Mouse (Mus musculus) adrenal gland, adult 2 months (tissue): ENCODE measurements around the gene Olfr354. TPM values are rescaled to one million over a fixed set of nuclear protein-coding genes. Genes with fewer than 3 reads are reported as not detected.

Experiments
- DNase-seq: peaks from one replicate; pipeline ENCODE4 v3.0.0; 2021
- long read RNA-seq: library from polyadenylated mRNA; stranded (forward); transcript quantifications from one replicate; pipeline ENCODE4 v2.0.0, GENCODE M21; 2021
- polyA plus RNA-seq: library from polyadenylated mRNA; depleted of rRNA; stranded (reverse); fragments of >200 nt; gene quantifications from 2 replicates; pipeline ENCODE4 v1.2.3, GENCODE M21; 2012; rRNA removed
- total RNA-seq, 2 experiments: library from RNA; stranded (reverse); gene quantifications; 2 replicates each; pipeline ENCODE4 v1.2.3; 2021

Olfr354 gene
- total RNA-seq (not detected), polyA plus RNA-seq (not detected in 2 replicates)
- long read RNA-seq, result 0 reads

DNA sequence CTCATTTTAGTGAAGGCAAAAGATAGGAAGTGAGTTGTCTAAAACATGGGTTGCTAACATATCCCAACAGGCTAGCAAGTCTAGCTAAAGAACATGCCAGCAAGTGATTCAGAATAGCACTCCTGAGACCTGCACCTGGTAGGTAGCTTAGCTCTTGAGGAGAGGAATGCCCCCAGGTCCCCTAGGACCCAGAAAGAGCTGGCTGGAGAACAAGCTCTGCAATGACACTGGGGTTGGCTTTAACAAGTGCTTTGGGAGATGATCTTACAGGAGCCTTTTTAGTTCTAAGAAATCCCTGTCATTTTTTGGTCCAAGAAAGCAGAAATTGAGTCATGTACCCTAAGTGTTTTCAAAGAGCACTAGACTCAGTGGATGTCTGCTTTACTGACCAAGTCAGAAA lies at the start of gene Olfr354:
Gene Olfr354, plus strand, starts transcription at position 301 of the 400 bp plus-strand sequence.
- DNase-seq, result no peak

DNA sequence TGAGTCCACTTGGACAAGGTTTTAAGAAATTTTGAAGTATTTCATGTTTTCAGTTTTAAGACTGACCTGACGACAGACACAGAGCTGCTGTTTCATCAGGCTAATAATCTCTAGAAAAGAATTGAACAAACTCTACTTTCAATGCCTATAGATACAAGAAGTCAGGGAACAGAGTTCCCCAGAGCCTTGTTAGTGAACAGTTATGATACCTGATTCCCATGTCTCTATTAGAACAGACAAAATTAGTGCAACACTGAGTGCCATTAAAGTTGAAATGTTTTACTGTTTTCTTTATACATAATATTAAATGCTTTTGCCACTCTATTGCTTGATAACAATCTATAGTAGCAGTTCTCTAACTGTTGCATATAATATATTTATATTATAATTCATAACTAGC lies 42.9 kb upstream of the Olfr354 start, which contains the start of gene Olfr351:
Gene Olfr351, minus strand, starts transcription at position 101 of the 400 bp plus-strand sequence.
- DNase-seq, result no peak

DNA sequence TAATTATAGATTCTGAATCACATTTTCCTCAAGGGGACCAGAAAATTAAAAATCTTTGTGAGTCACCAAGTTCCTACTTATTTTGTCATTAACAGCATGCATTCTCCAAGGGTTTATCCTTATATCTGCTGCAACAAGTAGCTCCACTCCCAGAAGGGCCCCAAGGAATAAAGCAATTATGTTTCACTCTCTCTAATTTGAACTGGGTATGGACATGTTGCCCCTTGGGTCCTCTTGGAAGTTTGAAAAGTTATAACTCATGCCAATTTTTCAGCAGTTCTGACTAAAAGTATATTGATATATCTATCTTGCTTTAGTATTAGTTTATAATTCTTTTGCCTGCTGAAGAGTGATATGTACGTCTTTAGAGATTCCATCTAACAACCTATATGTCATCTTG lies 37.3 kb upstream of the Olfr354 start, which contains the start of gene Olfr352:
Gene Olfr352, plus strand, starts transcription at position 301 of the 400 bp plus-strand sequence.
- DNase-seq, result no peak

DNA sequence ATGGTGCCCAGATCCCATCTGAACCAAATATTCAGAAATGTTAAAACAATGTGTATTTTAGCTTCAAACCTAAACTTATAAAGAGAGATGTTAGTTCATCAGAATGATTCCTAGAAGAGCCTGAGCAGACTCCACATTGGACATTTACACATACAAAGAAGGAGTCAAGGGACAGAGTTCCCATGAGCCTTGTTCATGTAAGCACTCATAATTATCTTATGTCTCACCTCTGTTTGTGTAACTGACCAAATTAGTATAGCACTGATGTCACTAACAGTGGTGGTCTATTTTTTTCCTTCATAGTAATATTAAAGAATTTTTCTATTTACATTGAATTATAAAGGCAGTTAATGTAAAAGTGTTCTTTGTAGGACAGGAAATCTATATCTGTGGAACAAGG lies 12.6 kb upstream of the Olfr354 start, which contains the start of gene Olfr353:
Gene Olfr353, minus strand, starts transcription at position 101 of the 400 bp plus-strand sequence.
- no peak for DNase-seq

DNA sequence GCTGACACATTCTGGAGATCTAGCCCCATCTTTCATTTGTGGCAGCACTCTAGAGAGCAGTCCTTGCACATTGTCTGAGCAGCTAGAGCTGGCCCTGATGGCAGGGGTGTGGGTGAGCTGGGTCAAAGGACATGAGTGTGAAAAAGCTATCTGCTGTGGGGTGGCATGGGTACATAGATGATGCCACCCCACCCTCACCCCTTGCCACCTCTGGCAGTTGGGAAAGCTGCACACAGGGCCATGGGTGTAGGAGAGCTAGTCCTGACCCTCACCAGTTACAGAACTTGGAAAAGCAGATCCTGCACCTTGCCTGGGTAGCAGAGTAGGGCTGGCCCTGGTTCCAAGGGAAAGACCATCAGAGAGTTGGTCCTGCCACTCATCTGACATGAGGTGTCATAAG lies 8.4 kb upstream of the Olfr354 start:
- no peak for DNase-seq

DNA sequence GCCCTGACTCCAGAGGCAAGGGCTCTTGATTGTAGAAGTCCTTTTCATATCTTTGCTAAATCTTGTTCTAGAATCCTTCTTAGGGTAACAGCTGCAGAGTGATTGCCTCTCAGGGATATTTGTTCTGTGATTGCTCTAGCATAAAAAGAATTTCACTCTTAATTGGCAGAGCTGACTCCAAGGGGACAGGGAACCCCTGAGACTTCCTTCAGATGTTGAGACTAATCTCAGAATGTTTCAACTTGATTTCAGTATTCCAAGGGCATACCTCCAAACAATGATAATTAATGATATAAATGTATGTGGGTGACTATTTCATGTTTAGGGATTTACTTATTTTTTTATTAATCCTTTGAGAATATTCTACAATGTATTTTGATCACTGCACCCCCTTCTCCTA lies 23.3 kb downstream of the Olfr354 start, which contains the start of gene Olfr355:
Gene Olfr355, minus strand, starts transcription at position 101 of the 400 bp plus-strand sequence.
- DNase-seq, result no peak

DNA sequence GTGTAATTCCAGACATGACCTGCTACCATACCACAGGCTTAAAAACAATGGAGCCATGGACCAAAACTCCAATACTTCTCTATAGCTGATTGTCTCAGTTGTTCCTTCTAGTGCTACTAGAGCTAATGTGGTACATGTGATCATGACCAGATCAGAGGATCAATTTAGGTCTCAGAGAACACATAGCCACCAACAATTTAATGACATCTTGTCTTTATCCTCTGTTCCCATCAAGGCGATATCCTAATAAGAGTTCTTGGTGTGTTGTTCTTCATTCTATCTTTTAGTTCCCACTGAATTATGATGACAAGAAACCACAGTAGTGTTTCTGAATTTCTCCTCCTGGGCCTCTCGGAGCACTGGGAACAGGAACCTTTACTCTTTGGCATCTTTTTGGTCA lies 31.3 kb downstream of the Olfr354 start, which contains the start of gene Olfr356:
Gene Olfr356, plus strand, starts transcription at position 301 of the 400 bp plus-strand sequence.
- DNase-seq, result no peak

Other genes starting within 250 kb of the Olfr354 start
- not detected for gene Olfr346, start 219.9 kb upstream of the Olfr354 start, total RNA-seq
- gene Olfr346, start 219.9 kb upstream of the Olfr354 start, polyA plus RNA-seq, result not detected in 2 replicates
- gene Olfr347, start 173.8 kb upstream of the Olfr354 start, total RNA-seq, result not detected
- not detected in 2 replicates for gene Olfr347, start 173.8 kb upstream of the Olfr354 start, polyA plus RNA-seq
- gene Olfr348, start 121.4 kb upstream of the Olfr354 start, total RNA-seq, result not detected
- not detected in 2 replicates for gene Olfr348, start 121.4 kb upstream of the Olfr354 start, polyA plus RNA-seq
- not detected for gene Olfr50, start 115.1 kb upstream of the Olfr354 start, total RNA-seq
- not detected in 2 replicates for gene Olfr50, start 115.1 kb upstream of the Olfr354 start, polyA plus RNA-seq
- gene Olfr3, start 88.6 kb upstream of the Olfr354 start, total RNA-seq, result not detected
- gene Olfr3, start 88.6 kb upstream of the Olfr354 start, polyA plus RNA-seq, result not detected in 2 replicates
- not detected for gene Olfr350, start 59.4 kb upstream of the Olfr354 start, total RNA-seq
- gene Olfr350, start 59.4 kb upstream of the Olfr354 start, polyA plus RNA-seq, result not detected in 2 replicates
- gene Olfr351, start 43.0 kb upstream of the Olfr354 start, total RNA-seq, result not detected
- gene Olfr351, start 43.0 kb upstream of the Olfr354 start, polyA plus RNA-seq, result not detected in 2 replicates
- gene Olfr352, start 37.2 kb upstream of the Olfr354 start, total RNA-seq, result not detected
- not detected in 2 replicates for gene Olfr352, start 37.2 kb upstream of the Olfr354 start, polyA plus RNA-seq
- not detected for gene Olfr353, start 12.7 kb upstream of the Olfr354 start, total RNA-seq
- not detected in 2 replicates for gene Olfr353, start 12.7 kb upstream of the Olfr354 start, polyA plus RNA-seq
- not detected for gene Olfr355, start 23.2 kb downstream of the Olfr354 start, total RNA-seq
- gene Olfr355, start 23.2 kb downstream of the Olfr354 start, polyA plus RNA-seq, result not detected in 2 replicates
- not detected for gene Olfr356, start 31.4 kb downstream of the Olfr354 start, total RNA-seq
- gene Olfr356, start 31.4 kb downstream of the Olfr354 start, polyA plus RNA-seq, result not detected in 2 replicates
- gene Olfr357, start 88.1 kb downstream of the Olfr354 start, total RNA-seq, result not detected
- gene Olfr357, start 88.1 kb downstream of the Olfr354 start, polyA plus RNA-seq, result not detected in 2 replicates
- gene Olfr358, start 103.7 kb downstream of the Olfr354 start, total RNA-seq, result not detected
- gene Olfr358, start 103.7 kb downstream of the Olfr354 start, polyA plus RNA-seq, result not detected in 2 replicates
- gene Olfr360, start 160.1 kb downstream of the Olfr354 start, total RNA-seq, result not detected
- not detected in 2 replicates for gene Olfr360, start 160.1 kb downstream of the Olfr354 start, polyA plus RNA-seq
- gene Olfr361, start 183.6 kb downstream of the Olfr354 start, total RNA-seq, result not detected
- gene Olfr361, start 183.6 kb downstream of the Olfr354 start, polyA plus RNA-seq, result not detected in 2 replicates
- gene Olfr362, start 212.2 kb downstream of the Olfr354 start, total RNA-seq, result not detected
- gene Olfr362, start 212.2 kb downstream of the Olfr354 start, polyA plus RNA-seq, result not detected in 2 replicates
- not detected for gene Olfr364-ps1, start 233.6 kb downstream of the Olfr354 start, total RNA-seq
- gene Olfr364-ps1, start 233.6 kb downstream of the Olfr354 start, polyA plus RNA-seq, result not detected in 2 replicates